Mouse (Mus musculus) frontal cortex, postnatal 14 days (tissue): ENCODE measurements around the gene BC034090.
"Not testable (repeated sequence)": the region's sequence is repeated elsewhere in the genome, so short reads cannot be mapped to it uniquely, and the experiment has no call there.

Experiments used
- DNase-seq, 2 experiments: peaks; one replicate each; pipeline ENCODE4 v3.0.0; 2022; ENCODE audit warnings: low spot score in 2 of 2

The BC034090 gene

DNA sequence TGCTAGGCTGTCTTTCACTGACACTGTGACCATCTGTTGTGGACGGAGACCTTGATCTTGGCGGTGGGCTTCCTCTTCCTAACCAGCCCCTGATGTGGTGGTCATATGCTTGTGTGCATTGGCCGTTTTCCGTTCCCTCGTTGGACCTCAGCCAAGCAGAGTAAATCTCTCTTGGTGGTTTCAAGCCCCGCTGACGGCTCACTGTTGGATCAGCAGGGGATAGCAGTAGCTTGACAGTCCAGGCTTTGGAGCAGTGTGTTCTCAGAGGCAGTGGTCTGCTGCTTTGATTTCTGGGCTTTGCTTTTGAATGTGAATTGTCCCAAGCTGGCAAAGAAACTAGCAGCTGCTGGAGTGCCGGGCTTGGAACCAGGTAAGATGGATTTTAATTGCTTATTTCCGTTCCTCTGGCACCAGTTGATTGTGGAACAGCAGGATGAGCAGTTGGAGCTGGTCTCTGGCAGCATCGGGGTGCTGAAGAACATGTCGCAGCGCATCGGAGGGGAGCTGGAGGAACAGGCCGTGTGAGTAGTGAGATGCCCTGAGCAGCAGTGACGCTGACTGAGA is 51.4 kb downstream of the BC034090 start:
- no peak for DNase-seq

DNA sequence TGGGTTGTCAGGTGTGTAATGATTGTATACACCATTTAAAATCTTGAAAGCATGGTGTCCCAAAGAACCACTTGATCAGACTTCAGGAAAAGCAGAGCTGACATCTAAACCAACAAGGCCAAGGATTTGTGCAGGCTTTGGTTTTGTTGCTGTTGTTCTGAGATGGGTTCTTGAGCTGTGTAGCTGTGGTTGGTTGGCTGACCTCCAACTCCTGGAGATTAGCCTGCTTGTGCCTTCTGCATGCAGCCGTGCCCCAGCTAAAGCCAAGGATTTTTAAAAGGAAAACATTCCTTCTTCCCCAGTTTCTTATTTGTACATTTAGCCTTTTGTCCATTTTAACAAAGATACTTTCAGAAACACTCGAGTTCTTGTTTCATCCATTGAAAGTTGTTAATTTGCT is 52.6 kb downstream of the BC034090 start:
- no peak for DNase-seq

DNA sequence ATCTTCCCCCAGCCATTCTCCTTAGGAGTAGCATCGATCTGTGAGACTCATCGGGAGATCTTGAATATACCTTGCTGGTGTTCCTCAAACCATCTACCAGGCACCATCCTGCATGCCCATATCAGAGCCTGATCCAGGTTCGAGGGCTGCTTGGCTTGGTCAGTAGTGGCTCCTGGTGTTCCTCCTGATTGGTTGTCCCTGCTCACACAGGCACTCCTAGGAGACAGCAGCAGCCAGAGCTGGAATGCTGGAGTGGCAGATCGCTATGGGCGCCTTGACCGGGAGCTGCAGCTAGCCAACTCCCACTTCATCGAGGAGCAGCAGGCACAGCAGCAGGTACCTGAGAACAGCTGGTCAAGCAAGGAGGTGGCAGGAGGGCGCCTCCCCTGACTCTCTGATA is 53.0 kb downstream of the BC034090 start:
- DNase-seq, result no peak

DNA sequence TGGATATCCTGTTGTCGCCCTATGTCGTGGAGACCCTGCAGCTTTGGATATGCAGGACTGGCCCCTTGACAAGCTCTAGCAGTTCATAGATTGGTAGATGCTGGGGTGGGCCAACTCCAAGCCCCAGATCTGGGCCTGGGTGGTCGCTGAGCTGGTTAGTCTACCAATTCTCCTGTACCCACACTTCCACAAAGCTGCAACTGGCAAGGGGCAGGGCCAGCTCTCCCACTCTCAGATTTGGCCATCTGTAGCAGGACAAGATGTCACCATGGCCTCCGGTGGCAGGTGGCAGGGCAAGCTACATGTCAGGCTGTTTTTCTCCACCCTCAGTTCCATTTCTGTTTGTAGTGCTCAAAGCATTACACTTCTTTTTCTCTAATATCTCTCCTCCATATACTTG is 55.6 kb downstream of the BC034090 start:
- DNase-seq, result no peak

DNA sequence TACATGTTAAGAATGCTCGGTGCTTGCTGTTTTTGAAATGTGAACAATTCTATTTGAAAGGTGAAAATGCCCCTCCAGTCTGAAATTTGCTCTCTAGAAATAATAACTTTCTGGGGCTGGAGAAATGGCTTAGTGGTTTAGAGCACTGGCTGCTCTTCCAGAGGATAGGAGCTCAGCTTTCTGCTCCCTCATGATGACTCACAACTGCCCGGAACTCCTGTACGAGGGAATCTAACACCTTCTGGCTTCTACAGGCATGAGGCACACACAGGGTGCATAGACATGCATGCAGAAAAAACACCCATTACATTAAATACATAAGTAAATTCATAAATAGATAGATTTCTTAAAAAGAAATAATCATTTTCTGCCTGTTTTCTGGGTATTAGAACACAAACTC is 60.1 kb downstream of the BC034090 start:
- DNase-seq, result no peak

DNA sequence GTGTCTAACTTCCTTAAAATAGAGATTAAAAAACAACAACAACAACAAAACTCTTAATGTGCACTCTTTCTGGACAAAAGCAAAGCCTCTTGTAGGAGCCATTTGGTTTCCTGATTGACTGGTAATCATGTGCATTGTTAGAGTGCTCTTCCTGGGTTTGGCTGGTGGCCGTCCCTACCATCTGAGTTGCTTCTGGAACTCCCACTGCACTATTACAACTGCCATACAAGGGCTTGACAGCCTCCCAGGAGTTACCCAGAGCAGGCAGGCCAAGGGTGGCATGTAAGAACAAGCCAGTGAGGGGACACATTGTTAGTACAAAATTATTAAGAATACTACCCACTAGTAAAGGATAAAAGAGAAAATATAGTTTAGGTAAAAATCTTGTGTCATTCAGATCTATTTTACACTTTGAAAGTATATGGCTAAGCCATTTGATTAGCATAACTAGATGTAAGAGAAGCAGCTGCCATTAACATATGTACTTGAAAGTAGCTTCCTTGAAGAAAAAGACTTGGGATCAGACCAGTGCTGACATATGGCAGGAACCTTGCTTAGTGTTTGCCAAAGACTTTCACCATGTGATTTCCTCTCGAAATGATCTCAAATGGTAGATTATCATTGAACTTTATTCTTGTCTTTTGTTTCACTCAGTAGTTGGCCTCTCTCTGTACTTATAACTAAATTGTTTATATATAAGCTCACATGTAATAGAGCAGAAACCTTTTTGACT is 65.9 kb downstream of the BC034090 start:
- DNase-seq, result no peak

DNA sequence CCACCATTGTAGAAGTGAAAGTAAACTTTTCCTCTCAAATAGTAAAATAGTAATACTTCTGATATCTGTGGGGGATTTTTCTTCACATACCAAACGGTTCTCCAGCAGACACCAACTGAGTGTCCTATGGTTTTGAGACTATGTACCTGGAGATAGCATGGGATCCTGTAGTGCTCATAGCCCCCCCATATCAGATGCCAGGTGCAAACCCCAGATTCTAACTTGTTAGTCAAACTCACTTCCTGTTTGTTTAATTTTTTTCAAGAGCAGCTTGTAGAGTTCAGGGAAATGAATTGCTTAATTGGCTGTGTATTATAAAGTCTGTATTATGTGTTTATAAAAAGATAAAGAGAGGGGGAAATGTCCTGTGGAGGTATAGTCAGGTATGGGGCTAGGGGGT is 69.8 kb downstream of the BC034090 start:
- no peak for DNase-seq

DNA sequence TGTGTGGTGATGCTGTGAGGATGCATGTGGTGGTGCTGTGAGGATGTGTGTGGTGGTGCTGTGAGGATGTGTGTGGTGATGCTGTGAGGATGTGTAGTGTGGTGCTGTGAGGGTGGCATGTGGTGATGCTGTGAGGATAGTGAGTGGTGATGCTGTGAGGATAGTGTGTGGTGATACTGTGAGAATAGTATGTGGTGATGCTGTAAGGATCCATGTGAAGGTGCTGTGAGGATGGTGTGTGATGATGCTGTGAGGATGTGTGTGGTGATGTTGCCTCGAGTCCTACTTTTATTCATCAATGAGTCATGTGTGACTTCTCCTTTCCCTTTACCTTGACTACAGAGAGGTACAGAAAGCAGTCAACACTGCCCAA is 70.6 kb downstream of the BC034090 start:
- not testable (repeated sequence) for DNase-seq

DNA sequence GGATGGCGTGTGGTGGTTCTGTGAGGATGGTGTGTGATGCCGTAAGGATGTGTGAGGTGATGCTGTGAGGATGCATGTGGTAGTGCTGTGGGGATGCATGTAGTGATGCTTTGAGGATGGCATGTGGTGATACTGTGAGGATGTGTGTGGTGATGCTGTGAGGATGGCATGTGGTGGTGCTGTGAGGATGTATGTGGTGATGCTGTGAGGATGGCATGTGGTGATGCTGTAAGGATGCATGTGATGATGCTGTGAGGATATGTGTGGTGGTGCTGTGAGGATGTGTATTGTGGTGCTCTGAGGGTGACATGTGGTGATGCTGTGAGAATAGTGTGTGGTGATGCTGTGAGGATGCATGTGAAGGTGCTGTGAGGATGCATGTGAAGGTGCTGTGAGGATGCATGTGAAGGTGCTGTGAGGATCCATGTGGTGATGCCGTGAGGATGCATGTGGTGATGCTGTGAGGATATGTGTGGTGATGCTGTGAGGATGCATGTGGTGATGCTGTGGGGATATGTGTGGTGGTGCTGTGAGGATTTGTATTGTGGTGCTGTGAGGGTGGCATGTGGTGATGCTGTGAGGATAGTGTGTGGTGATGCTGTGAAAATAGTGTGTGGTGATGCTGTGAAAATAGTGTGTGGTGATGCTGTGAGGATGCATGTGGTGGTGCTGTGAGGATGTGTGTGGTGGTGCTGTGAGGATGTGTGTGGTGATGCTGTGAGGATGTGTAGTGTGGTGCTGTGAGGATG is 71.2 kb downstream of the BC034090 start:
- no peak for DNase-seq

DNA sequence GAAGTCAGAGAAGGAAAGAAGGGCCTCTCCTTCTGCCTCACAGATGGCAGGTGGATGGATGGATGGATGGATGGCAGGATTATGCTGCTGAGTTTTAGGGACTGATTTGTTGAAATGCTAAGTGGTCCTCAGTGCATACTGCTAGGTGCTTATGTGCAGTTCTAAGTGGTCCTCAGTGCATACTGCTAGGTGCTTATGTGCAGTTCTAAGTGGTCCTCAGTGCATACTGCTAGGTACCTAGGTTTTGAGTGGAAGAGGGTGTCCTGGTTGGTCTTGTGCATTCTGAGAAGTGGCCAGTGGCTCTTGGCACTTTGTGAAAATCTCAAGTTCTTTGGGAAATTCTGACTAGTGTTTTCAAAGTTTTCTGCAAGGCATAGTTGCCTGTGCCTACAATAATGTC is 74.3 kb downstream of the BC034090 start:
- no peak for DNase-seq

DNA sequence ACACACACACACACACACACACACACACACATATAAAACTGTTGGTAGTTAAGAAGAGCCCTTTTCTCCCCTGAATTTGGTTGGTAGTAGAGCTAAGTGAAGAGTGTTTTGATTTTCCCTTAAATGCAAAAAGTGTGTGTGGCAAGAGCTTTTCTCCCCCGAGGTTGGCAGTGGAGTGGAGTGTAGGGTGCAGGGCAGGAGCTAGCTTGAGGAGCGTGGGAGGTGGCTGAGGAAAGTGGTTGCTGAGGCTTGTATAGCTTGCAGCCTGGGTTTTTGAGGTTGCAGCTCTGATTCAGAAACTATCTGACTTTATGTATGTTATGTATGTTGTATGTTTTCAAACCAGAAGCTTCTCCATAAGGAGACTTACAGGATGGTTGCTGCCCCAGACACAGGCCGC is 76.8 kb downstream of the BC034090 start:
- DNase-seq, result no peak
